Mouse (Mus musculus) kidney, adult 18-20 months (tissue): Measurements from ENCODE around the gene Idh3a.
"Not testable (repeated sequence)": the region's sequence is repeated elsewhere in the genome, so short reads cannot be mapped to it uniquely, and the experiment has no call there.

ENCODE experiments used
- DNase-seq: peaks from one replicate; pipeline ENCODE4 v3.0.0; 2021

The Idh3a gene

DNA sequence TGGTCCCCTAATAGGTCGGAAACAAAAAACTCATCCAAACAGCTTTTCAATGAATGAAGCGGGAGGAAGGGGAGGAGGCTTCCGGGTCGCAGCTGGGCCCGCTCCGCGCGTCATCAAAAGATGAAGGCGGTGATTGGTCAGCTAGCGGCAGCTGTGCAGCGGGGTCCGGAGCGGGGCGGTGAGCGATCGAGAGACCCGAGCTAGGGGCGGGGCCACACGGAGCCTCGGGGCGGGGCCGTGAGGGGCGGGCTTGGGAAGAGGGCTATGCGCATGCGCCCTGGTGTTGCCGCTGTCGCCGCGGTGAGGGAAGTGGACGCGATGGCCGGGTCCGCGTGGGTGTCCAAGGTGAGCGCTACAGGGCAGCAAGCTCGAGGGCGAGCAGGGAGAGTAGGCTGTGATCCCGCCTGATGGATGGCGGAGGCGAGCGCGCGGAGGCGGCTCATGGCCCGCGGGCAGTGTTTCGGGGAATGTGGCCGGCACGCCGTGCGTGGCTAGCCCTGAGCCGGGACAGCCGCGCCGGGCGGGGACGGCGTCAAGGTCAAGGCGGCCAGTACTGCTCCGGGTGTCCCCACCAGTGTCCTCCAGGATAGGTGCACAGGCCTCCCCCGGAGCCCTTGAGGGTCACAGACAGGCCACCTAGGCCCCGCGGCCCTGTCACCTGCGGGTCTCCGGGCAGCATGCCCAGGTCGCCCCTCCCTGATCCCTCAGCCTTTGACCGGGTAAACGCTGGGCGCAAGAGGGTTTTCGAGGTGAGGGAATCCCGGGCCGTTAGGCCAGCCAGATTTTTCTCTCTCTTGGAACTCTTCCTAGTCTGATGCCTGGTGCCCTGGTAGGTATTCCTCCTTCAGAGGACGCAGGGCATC lies at the start of gene Idh3a:
TSS of gene Idh3a (plus strand) at position 136 of the 863 bp plus-strand sequence.
- peak; percentile 99 for DNase-seq

DNA sequence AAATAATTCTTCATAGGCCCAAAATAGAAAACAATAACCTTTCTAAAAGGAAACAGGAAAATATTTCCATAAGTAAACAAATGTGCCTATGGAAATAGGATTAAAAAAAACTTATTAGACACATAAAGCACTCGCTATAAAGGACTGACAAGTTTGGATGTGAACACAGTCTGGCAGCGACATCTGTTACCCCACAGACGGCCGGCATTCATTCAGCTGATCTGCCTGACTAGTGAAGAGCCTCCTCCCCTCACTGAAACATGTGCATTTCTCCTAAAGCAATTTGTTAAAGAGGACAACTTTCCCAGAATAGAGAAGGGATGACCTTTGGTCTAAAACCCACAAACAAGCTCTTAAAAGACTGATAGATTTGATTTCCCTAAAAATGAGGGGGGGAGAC lies 49.1 kb upstream of the Idh3a start:
- no peak for DNase-seq

DNA sequence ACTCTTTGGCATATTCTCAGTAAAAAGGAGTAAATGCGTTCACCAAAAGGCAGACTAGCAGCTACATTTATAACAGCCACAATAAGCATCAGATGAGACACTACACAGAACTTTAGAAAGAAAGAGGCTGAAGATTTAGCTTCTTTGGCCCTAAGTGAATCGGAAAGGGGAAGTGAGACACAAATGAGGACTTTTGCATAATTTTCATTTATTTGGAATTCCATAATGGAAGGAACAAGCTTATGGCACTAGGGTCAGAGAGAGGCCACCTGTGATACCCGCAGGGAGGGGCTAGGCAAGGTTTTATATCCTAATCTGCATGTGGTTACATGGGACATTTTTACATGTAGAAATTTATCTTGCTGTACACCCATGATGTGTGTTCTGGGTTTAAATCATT lies 48.7 kb upstream of the Idh3a start:
- DNase-seq, result no peak

DNA sequence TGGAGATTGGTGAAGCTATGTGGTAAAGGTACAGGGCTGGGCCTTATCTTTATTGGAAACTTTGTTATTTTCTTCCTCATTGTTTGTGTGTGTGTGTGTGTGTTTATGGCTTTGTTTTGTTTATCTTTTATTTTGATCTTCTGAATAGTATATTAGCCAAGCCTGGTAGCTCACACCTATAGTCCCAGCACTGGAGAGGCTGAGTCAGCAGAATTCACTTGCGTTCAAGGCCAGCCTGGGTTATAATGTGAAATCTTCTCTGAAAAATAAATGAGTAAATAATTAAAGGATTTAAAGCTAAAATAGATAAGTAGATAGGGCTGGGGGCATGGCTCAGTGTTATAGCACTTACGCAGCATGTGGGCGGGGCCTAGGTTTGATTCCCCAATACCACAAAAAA lies 47.9 kb upstream of the Idh3a start:
- DNase-seq, result no peak

DNA sequence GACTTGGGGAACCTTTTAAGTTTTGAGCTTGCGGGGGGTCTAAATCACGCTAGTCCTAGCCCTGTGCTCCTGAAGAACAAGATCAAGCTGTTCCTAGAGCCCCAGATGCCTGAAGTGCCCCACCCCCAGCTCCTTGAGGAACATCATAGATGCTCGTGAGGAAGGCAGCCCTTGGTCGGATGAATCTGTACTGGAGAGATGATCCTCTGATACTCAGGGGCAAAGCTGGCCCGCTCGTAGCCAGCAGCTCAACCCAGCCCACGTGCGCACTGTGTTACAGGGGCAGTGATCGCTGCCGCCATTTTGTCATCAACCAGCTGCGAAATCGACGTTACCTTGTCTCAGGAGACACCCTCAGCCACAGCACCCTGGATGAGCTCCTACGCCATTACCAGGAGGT lies 47.5 kb upstream of the Idh3a start, which contains the start of gene Sh2d7:
TSS of gene Sh2d7 (plus strand) at position 301 of the 400 bp plus-strand sequence.
- DNase-seq, result no peak

DNA sequence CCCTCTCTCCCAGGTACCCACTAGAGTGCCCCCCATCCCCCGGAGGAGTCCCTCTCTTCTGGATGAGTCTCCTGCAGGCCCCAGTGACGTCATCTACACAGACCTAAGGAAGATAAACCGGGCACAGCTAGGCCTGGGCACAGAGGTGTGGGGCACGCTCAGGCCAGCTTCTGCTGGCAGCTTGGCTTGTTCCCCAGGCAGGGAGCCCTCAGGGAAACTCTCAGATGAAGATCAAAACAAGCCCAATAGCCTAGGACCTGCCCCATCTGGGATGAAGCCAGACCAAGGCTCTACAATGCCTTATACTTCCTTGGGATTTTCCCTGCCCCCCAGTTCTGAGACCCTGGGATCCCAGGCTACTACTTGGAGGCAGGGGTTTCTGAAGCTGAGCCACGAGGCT lies 45.3 kb upstream of the Idh3a start:
- DNase-seq, result no peak

DNA sequence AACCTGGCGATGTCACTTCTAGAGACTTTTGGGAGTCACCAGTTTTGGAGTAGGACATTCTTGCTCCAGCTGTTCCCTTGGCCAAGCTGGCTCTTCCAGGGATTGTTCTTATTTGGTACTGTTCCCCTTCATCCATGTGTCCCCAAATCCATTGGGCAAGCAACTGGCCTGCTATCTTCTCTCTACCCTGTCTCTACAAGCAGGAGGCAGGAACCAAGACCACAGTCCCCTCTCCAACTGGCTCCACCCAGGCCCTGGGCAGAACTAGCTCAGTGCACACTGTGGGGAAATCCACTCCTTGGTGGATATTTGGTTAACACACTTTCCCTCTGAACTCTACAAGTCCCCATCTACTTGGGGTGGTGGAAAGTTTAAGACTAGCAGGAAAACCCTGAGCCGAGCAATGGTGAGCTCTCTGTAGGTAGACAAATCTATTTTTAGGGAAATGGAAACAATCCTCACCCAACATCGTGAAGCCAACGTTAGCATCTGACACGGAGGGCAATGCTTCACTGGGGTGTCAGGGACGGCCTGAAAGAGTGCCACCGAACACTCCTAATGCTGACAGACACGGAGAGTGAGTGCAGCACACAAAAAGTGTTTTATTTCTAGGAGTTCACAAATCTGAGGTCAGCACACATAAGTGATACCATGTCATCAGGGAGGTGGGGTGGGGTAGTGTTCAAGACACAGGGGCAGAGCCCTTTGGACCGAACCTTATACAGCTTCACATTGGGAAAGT lies 41.8 kb upstream of the Idh3a start:
- DNase-seq, result no peak

DNA sequence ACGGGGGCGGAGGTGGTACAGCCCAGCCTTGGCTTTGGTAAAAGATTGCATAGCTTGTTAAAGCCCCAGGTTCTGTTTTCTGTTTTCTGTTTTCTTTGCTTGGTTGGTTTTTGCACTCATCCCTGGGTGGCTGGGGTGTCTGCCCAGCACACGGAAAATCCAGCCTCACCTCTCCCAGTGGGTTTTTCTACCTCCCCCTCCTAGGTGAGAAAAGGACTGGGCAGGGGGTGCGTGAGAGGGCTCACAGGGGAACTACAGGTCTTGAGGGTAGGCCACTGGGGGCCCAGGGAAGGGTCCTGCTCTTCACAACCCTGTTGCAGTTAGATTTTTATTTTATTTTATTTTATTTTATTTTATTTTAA lies 41.2 kb upstream of the Idh3a start:
- DNase-seq, result no peak

DNA sequence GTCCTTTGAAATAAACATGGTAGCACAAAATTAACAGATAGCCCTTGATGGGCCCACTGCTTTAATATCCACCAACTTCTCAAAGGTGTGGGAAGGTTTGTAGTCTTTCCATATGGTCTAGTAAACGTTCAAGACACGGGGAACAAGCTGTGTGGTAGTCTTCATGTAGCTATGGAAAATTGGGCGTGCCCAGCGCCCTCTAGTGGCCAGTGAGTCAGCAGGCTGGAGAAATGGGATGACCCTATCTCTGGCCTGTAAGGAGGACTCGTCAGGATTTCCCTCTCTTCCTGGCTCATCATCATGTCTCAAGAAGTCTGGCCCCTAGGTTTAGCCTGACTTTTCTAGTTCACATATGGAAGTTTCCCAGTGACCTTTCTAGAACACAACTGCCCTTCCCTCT lies 38.6 kb upstream of the Idh3a start:
- DNase-seq, result peak; percentile 72

DNA sequence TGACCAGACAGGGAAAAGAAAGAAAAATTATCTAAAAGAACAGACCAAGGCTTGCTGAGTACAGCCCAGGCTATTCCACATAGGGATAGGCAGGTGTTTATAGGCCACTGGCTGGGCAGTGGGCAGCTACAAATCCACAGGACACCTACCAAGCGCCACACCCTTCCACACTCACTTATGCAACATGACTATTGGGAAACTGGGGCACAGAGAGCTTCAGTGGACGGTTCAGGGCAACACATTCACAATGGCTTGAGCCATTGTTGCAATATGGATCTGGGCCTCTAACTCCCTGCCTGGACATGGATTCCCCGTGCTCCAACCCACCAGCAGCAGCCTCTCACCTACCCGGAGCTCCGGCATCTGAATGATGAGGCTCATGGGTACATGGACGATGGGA lies 36.7 kb upstream of the Idh3a start:
- DNase-seq, result no peak

DNA sequence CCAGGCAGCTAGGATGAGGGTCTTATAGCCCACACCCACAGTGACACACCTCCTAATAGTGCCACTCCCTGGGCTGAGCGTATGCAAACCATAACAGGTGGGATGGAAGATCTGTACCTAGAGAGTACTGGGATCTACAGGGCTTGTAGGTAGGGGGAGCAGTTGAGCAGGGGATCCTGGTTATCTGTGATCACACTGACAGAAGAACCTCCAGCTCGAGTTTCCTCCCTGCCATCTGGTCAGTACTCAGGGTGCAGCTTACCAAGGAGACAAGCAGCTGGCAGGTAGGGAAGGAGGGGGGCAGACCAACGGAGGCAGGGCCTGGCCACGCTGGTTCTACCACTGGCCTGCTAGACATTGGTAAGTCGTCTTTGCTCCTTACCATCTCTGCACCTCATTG lies 33.7 kb upstream of the Idh3a start:
- DNase-seq, result peak; percentile 39

DNA sequence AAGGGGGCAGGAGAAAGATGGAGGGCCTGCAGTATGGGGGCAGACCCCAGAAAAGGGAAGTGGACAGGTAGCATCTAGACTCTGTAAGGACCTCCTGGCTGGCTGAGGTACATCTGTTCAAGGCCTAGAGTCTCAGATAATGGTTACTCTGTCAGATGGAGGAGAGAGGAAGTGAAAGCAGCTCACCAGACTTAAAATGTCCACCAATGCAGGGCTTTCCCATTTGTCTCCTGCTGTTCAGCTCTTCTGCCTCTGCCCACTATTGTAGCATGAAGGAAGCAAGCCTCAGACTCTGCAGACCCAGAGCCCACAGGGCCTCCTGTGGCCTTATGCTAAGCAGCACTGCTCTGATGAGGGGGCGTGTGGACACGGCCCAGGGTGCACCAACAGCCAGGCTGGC lies 31.1 kb upstream of the Idh3a start:
- no peak for DNase-seq

DNA sequence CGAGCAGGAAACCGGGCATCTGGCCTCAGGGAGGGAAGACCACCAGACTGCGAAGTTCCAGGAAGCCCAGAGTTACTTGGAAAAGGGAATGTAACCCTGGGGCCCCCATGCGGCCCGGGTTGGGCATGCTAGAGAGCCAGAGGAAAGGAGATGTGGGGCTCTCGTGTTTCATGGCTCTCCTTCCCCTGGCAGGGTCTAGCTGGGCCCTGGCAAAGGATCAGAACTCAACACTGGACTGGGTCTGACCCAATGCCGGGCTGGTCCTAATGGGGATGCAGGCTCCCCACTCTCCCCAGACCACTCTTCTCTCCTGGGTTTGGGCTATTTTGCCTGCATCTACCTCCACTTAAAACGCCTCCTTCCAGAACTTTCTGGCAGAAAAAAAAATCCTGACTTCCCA lies 27.4 kb upstream of the Idh3a start:
- DNase-seq, result no peak

DNA sequence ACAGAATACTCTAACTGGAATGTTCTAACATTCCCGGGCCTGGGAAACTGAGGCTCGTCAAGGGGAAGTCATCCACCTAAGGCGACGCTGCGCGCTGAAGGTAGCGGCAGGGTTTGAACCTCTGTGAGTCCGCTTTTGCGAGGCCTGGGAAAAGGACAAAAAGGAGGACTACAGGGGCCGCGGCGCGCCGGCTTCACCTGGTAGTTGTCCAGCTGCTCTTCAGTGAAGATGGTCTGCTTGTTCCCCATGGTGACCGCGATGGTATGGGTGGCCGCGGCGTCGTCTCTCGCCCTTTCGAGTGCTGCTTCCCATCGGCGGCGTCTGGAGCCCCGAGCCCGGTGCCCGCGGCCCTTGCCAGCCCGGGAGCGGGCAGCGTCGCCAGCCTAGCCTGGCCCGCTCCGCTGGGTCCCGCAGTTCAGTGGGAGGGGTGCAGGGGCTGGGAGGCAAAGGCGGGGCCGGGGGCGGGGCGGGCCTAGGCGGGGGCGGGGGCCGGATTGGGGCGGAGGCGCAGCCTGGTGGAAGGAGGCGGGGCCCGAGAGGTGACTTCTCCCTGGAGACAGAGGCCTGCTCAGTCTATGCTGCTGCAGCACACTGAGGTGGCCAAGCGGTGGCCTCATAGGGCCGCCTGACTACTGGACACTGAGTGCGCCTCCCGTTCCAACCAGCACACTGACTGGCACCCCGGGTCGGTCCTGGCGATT lies 26.2 kb upstream of the Idh3a start, which contains the start of gene Cib2:
TSS of gene Cib2 (minus strand) at position 448 of the 701 bp plus-strand sequence.
- DNase-seq, result peak; percentile 88

DNA sequence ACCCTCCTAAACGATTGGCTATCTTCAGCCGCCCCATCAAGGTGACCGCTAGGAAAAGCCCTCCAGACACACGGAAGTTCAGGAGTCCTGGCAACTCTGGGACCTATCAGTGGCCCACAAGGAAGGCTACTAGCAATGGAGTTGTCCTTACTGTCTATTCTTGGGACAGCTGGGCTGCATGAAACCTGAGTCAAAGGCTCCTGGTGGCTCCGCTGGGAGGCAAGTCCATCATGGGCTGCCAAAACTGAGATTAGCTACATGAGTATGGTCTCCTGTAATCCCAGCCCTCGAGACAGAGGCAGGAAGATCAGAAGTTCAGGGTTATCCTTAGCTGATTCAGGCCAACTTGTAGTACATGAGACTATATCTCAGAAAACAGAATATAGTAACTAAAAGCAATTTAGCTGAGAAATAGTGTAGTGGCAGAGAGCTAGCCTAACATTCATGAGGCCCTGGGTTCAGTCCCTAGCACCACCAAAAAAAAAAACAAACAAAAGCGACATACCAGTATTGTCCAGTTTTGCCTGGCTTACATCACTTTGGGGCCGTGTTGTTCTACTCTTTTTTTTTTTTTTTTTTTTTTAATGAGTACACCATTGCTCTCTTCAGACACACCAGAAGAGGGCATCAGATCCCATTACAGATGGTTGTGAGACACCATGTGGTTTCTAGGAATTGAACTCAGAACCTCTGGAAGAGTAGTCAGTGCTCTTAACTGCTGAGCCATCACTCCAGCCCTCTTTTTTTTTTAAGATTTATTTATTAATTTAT lies 25.1 kb upstream of the Idh3a start:
- no peak for DNase-seq

DNA sequence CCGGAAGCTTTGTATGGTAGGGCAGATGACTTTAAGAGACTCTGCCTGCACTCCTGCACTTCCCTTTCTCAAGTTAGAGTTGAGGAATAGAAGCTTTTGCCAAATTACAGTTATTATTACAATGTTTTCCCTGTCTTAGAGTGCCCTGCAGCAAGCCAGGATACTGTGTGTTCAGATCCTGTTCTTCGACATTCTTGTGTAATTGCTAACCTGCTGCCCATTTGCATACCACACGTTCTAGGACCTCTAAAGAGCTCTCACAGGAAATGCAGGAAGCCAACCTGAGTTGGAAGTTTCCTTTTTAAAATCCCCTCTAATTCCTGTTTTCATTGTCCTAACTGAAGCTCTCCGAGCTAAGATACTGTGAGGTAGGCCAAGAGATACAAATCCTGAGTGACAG lies 19.2 kb upstream of the Idh3a start:
- DNase-seq, result no peak

DNA sequence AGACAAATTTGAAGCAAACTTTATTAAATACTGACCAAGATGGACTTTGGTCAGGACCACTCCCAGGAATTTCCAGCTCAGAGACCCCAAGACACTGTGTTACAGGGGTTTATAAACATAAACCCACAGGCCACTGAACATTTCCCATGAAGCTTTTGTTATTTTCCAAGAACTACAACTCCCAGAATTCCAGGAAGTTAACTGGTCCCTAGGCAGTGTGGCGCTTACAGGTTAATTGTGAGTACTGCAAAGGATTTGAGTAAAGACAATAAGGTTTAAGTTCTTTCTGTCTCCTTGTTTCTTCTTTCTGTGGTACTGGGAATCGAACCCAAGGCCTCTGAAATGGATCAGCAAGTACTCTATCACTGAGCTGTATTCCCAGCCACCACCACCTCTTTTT lies 17.4 kb upstream of the Idh3a start:
- DNase-seq, result no peak

DNA sequence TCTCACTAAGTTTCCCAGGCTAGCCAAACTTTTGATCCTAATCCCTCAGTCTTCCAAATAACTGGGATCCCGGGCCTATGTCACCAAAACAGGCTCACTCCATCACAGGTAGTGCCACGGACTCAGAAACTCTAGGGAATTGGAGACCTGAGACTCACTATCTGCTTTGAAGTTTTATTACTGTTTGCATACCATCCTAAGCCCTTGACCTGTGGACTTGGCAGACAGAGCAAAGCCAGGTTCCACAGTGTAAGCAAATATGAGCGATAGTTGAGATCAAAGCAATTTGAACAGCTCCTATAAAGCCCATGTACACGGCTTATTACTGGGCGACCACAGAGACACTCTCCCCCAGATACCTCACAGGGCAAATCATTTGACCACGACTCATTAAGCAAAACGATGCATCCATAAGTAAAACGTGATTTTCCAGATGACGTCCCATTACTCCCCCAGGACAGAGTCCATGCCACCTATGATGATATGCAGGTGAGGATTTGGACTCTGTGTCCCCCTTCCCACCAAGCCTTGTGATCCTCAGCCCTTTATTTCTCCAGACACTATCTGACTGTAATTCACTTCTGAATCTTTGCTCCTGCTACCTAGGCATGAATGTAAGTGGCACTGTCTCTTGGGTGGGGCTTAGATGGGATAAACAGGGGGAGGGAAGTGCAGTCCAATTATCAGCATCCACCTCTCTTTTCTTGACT lies 14.8 kb upstream of the Idh3a start:
- DNase-seq, result no peak

DNA sequence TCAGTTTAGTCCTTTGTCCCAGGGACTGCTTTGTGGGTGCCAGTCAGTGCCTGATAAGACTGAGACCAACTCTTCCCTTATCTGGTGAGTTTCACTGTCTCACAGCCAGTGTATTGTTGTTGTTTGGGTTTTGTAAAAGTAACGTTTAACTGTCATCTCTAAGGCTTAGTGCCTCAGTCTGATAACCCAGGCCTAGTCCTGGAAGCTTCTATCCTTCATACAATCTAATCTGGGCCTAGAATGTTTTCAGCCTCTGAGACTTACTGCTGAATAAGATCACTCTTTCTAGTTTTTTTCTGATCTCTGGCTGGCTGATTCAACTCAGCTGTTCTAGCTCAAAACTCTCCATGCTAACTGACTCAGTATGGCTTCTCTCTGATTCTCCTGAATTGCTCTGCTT lies 2.4 kb upstream of the Idh3a start:
- DNase-seq, result no peak

DNA sequence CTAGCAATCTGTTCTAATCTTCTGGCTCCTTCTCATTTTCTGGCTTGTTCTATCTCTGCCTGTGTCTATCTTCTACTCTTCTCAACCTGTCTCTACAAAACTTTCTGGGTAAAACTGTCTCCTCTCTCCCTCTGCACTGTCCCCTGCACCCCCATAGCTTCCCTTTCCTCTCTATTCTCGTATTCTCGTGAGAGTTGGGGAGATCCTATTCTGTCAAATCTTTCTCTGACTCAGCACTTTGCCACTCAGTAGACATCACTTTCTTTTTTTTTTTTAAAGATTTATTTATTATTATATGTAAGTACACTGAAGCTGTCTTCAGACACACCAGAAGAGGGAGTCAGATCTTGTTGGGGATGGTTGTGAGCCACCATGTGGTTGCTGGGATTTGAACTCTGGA lies 2.0 kb upstream of the Idh3a start:
- DNase-seq, result not testable (repeated sequence)

DNA sequence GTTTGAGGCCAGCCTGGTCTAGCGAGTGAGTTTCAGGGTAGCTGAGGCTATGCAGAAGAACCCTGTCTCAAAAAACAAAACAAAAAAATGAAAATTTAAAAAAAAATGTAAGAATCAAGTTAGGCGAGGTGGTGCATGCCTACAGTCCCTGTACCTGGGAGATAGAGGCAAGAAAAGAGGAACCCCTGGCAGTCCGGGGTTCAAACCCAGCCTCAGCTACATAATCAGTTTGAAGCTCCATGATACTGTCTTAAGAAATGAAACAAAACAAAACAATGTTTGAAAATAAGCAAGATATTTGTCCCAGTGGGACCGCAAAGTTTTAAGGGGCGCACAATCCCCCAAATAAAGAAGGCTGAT lies 315 bp upstream of the Idh3a start:
- DNase-seq, result no peak

DNA sequence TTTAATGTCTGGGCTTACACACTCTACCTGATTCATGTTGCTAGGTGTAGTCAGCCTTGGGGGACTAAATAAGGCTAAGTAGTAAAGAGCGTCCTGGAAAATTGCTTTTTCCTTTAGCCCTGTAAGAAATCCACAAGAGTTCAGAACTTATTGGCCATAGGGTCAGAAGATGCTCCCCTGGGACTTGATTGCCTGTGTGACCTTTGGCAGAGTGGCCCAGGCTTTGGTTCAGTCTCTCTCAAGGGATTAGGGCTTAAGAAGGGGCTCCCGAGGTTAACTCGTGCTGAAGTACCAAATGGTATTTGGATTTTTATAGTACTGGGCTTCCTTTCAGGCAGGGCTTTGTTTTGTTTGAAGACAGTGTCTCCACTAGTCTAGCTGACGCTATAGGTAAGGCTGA lies 1.7 kb downstream of the Idh3a start:
- no peak for DNase-seq
